Mouse (Mus musculus) heart, postnatal 25 days (tissue): Measurements from ENCODE around the gene Sgpp2. TPM values are rescaled to one million over a fixed set of nuclear protein-coding genes. Genes with fewer than 3 reads are reported as not detected.

Source experiments
- DNase-seq: peaks from one replicate; pipeline ENCODE4 v3.0.0; 2022; ENCODE audit warnings: low spot score
- intact Hi-C: fragments of 180-260 bp; cut with DNase I; formaldehyde crosslinking; loops from one replicate; pipeline ENCODE4 v1.15.1; 2025
- total RNA-seq, 2 experiments: library from RNA; stranded (reverse); gene quantifications; 2 replicates each; pipeline ENCODE4 v1.2.3; 2021

Gene Sgpp2
- total RNA-seq = not detected

- intact Hi-C loops = no loop called here
- DNase-seq = no peak
Observed at GRCm38 (mm10) chr1:78310021-78310752, at the start of gene Sgpp2. Gene Sgpp2 (plus strand): TSS chr1:78310345.

- intact Hi-C loops = no loop called here
- no peak for DNase-seq
Observed at GRCm38 (mm10) chr1:78267519-78267918, 42.6 kb upstream of the Sgpp2 start.

GRCm38 (mm10) chr1:78272915-78273314, 37.2 kb upstream of the Sgpp2 start:
- intact Hi-C loops = no loop called here
- DNase-seq = no peak

GRCm38 (mm10) chr1:78279128-78279527, 31.0 kb upstream of the Sgpp2 start:
- no peak for DNase-seq
- intact Hi-C loops = no loop called here

- intact Hi-C loops = no loop called here
- DNase-seq = no peak
Observed at GRCm38 (mm10) chr1:78292397-78292796, 17.7 kb upstream of the Sgpp2 start.

GRCm38 (mm10) chr1:78299670-78300225, 10.4 kb upstream of the Sgpp2 start:
- intact Hi-C loops = no loop called here
- no peak for DNase-seq

- intact Hi-C loops = no loop called here
- DNase-seq = no peak
Observed at GRCm38 (mm10) chr1:78308688-78309087, 1.5 kb upstream of the Sgpp2 start.

GRCm38 (mm10) chr1:78309280-78309679, 865 bp upstream of the Sgpp2 start:
- no peak for DNase-seq
- intact Hi-C loops = no loop called here

GRCm38 (mm10) chr1:78310861-78311341, 756 bp downstream of the Sgpp2 start:
- intact Hi-C loops = no loop called here
- DNase-seq = no peak

GRCm38 (mm10) chr1:78311482-78311881, 1.3 kb downstream of the Sgpp2 start:
- intact Hi-C loops = no loop called here
- DNase-seq = no peak

GRCm38 (mm10) chr1:78312917-78313316, 2.8 kb downstream of the Sgpp2 start:
- intact Hi-C loops = no loop called here
- DNase-seq = no peak

- DNase-seq = no peak
- intact Hi-C loops = no loop called here
Observed at GRCm38 (mm10) chr1:78313961-78314360, 3.8 kb downstream of the Sgpp2 start.

GRCm38 (mm10) chr1:78318089-78318760, 8.1 kb downstream of the Sgpp2 start:
- intact Hi-C loops = no loop called here
- DNase-seq = no peak

GRCm38 (mm10) chr1:78320291-78320690, 10.1 kb downstream of the Sgpp2 start:
- no peak for DNase-seq
- intact Hi-C loops = no loop called here

GRCm38 (mm10) chr1:78322098-78322778, 12.1 kb downstream of the Sgpp2 start:
- DNase-seq = no peak
- intact Hi-C loops = no loop called here

GRCm38 (mm10) chr1:78322844-78323243, 12.7 kb downstream of the Sgpp2 start:
- DNase-seq = no peak
- intact Hi-C loops = no loop called here

- no peak for DNase-seq
- intact Hi-C loops = no loop called here
Observed at GRCm38 (mm10) chr1:78324044-78324443, 13.9 kb downstream of the Sgpp2 start.

GRCm38 (mm10) chr1:78325851-78326250, 15.7 kb downstream of the Sgpp2 start:
- DNase-seq = no peak
- intact Hi-C loops = no loop called here

- intact Hi-C loops = no loop called here
Observed at GRCm38 (mm10) chr1:78328646-78329045, 18.5 kb downstream of the Sgpp2 start.

GRCm38 (mm10) chr1:78329861-78330260, 19.7 kb downstream of the Sgpp2 start:
- no peak for DNase-seq
- intact Hi-C loops = no loop called here

More at GRCm38 (mm10) chr1:78328646-78329045, 18.5 kb downstream of the Sgpp2 start:
- DNase-seq = no peak
